Mouse (Mus musculus) layer of hippocampus, adult 2 months (tissue): ENCODE data around the gene G2e3. TPM values are rescaled to one million over a fixed set of nuclear protein-coding genes. Genes with fewer than 3 reads are reported as not detected.

Experiments used
- DNase-seq, 2 experiments: peaks; one replicate each; pipeline ENCODE4 v3.0.0; 2022; ENCODE audit warnings: low spot score in 2 of 2
- H3K27ac ChIP-seq: fragments of 200-600 bp; 2 replicates; pipeline ENCODE4 v1.8.1; 2022
- H3K4me3 ChIP-seq: fragments of 200-600 bp; 2 replicates; pipeline ENCODE4 v1.8.1; 2022; ENCODE audit warnings: mild to moderate bottlenecking
- CTCF ChIP-seq: fragments of 200-600 bp; conservative IDR thresholded peaks from 2 replicates; pipeline ENCODE4 v1.8.1; 2022; ENCODE audit warnings: antibody characterized with exemption, mild to moderate bottlenecking, moderate library complexity
- long read RNA-seq, 2 experiments: library from polyadenylated mRNA; stranded (forward); transcript quantifications; one replicate each; pipeline ENCODE4 v2.0.0; 2021; ENCODE audit warnings: borderline mapping rate in 2 of 2
- total RNA-seq, 2 experiments: library from RNA; stranded (reverse); gene quantifications; 2 replicates each; pipeline ENCODE4 v1.2.3; 2021

G2e3 gene
- 10 to 100 TPM; 12.4 to 14.7 TPM for total RNA-seq
- long read RNA-seq, experiment 1, full-length matches to known transcripts = 1 of 3 reads
- long read RNA-seq, experiment 1, partial matches to known transcripts = 0 of 3 reads
- long read RNA-seq, experiment 1, other reads (novel, unspliced or antisense) = 2 of 3 reads
- long read RNA-seq, experiment 2, full-length matches to known transcripts = 4 of 9 reads
- long read RNA-seq, experiment 2, partial matches to known transcripts = 0 of 9 reads
- long read RNA-seq, experiment 2, other reads (novel, unspliced or antisense) = 5 of 9 reads

DNA sequence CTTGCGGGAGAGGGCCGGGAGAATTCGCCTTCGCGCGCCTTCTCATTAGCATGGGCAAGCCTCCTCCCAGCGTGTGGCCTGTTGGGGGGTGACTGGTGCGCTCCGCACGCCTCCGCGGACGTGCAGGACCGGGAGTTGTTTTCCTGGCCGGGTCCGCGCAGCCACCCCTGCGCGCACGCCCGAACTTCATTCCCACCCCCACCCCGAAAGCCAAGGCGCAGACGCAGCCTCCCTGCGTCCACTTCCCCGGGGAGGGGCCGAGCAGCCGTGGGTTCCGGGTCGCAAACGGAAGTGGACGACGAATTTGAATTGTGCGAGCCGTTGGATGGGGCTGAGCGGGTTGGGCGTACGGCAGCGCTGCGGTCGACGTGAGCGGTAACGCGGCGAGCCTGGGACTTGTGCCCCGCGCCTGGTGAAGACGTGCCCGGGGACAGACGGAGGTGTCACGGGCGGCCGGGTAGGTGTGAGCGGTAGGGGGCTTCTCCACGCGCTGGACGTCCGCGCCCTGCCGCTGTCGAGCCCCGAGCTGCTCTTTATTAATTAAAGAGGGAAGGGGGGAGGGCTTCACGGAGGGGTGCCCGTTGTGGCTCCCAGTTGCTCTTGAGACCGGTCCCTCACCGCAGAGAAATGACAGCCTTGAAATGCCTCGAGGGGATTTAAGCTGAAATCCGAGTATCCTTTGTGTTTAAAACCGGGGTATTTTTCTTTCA is at the start of gene G2e3:
G2e3 (plus strand) TSS at position 74 of the 710 bp plus-strand sequence.
- TF ChIP-seq CTCF = peak; percentile 8; the same call in 1 of the 2 replicates
- Histone ChIP-seq H3K4me3 (peak within 1 kb of the TSS; percentile 77), H3K27ac (peak within 1 kb of the TSS; percentile 95)
- peak; percentile 79 to 82 for DNase-seq

DNA sequence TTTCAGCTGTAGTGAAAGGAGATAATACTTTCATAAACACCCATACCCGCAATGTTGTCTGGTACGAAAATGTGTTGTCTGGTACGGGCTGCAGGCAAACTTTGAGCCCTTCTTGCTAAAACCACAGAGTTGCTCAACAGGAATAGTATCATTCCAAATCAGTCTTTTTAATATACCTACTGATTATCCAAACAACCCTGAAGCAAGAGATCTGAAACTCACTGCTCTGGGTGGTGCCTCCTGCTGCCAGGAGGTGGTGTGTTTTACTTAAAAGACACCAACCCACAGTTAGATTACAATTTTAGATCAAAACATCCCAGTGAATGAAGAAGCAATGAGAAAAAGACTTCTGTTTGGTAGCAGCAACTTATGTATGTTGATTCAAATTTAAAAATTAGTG is 24.3 kb upstream of the G2e3 start:
- TF ChIP-seq CTCF = peak; percentile 62
- Histone ChIP-seq H3K4me3 (no peak overlapping the region), H3K27ac (no peak overlapping the region)
- no peak for DNase-seq

DNA sequence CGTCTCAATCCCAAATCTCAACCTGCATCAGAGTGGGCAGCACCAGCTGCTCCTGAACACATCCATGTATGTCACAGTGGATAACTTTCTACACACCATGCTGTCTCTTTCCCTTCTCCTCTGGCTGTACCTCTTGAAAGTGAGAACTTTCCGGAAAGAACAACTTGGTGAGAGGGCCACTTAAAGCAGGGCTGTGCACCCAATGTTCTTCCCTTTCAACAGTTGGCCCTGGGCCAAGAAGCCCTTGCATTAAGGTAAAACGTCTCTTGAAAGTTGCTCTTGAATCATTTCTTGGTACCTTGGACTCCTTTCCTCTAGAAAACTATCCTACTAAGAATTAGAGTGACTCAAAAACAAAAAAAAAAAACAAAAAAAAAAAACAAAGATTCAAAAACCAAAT is 21.0 kb upstream of the G2e3 start:
- Histone ChIP-seq H3K27ac (no peak overlapping the region), H3K4me3 (no peak overlapping the region)
- TF ChIP-seq CTCF = no peak
- DNase-seq = no peak

DNA sequence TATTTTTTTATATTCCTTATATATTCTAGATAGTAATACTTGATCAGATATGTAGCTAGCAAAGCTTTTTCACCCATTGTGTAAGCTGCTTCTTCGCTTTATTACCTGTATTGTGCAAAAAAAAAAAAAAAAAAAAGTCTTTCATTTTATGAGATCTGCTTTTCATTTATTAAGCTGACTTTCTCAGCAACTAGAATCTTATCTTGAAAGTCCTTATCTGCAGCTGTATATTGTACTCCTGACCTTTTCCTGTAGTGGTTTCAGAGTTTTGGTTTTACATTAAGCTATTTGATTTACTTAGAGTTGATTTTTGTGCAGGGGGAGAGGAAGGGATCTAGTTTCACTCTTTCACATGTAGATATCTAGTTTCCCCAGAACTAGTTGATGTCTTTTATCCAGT is 10.8 kb upstream of the G2e3 start:
- H3K4me3 ChIP-seq = no peak overlapping the region
- DNase-seq = no peak
- no peak for TF ChIP-seq CTCF

DNA sequence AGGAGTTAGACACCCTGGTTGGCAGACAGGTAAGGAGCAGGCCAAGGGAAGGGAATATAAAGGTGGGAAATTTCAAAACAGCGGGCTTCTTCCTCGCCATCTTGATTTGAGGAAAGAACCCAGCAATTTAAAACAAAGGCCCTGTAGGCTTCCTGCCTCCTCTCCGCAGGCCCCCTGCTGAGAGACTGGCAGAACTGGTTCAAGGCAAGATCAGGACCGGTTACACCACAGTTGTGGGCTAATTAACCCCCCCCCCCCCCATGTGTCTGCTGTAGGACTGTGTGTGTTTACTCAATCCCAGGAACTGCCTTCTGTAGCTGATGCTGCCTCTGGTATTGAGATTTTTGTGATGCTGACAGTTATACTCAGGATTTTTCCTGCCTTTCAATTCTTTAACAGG is 1.7 kb upstream of the G2e3 start:
- TF ChIP-seq CTCF = no peak
- H3K27ac ChIP-seq = no peak overlapping the region
- DNase-seq = no peak
- no peak overlapping the region for H3K4me3 ChIP-seq

More for the DNA sequence above, 10.8 kb upstream of the G2e3 start:
- no peak overlapping the region for H3K27ac ChIP-seq

DNA sequence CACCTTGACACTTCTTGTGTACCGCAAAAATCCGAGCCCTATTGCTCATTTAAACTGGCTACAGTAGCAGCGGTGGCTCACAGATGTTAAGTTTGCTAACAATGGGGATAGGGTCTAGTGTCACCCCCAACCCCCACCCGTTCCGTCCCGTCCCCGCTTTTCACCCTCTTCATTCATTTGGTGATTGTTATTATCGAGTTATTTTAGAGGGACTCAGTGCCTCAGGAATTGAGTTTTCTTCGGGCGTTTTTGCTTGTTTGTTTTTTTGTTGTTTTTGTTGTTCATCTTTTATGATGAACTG is 787 bp downstream of the G2e3 start:
- H3K4me3 ChIP-seq = peak overlapping the region; percentile 77
- H3K27ac ChIP-seq = peak overlapping the region; percentile 95
- DNase-seq = no peak
- TF ChIP-seq CTCF = no peak

DNA sequence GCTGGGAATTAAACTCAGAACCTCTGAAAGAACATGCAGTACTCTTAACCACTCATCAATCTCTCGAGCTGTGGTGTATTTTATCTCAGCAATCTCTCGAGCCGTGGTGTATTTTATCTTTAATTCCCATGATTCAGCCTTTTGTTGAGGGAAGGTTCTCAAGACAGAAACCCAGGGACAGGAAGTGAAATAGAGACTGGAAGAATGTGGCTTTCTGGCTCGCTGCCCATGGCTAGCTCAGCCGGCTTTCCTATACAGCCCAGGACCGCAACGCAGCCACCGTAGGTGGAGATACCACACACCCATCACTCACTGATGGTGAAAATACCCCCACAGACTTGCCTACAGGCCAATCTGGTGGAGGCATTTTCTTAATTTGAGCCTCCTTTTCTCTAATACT is 7.4 kb downstream of the G2e3 start:
- Histone ChIP-seq H3K4me3 (no peak overlapping the region), H3K27ac (no peak overlapping the region)
- no peak for TF ChIP-seq CTCF
- no peak for DNase-seq

DNA sequence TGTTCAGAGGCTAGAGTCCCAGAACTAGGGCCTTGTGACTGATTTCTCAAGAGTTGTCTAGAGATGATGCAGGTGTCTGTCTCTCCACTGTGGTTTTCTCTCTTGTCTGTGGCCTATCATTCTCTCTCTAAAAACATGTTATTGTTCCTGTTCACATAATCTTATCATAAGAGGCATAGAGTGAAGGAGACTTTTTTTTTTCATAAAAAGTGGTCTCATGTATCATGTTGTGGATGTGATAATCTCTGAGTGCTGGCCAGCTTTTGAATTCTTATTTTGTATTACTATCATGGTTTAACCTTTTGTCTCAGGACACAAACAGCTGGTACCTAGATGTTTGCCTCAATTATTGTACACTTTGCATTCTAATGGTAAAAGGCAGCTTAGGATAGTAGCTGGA is 13.4 kb downstream of the G2e3 start:
- Histone ChIP-seq H3K27ac (no peak overlapping the region), H3K4me3 (no peak overlapping the region)
- TF ChIP-seq CTCF = no peak
- DNase-seq = no peak

DNA sequence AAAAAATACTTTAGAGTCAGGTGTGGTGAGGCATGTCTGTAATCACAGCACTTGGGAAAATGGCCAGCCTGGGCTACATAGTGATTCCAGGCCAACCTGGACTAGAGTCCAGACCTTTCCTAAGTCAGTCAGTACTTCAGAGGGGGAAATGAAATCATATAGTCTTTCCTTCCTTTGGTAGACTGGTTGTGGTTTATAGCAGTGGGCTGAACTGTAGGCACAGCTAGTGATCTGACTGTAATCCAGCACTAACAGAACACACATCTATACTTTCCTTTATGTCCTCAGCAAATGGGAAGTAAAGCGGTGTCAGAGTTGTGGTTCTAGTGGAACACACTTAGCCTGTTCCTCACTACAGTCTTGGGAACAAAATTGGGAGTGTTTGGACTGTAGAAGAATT is 15.0 kb downstream of the G2e3 start:
- Histone ChIP-seq H3K4me3 (no peak overlapping the region), H3K27ac (no peak overlapping the region)
- no peak for TF ChIP-seq CTCF

DNA sequence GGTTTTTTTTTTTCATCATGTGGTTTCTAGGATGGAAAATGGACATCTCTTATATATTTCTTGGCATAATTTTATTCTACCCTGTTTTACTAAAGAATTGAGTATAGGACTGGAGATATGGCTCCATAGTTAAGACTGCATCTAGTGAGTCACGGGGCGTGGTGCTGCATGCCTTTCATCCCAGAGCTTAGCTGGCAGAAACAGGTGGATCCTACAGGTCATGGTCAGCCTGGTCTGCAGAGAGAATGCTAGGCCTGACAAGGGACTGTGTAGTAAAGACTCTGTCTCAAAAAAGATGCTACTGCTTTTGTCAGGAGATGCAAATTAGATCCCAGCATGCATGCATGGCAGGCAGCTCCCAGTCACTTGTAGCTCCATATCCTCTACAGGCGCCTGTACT is 20.6 kb downstream of the G2e3 start:
- TF ChIP-seq CTCF = no peak
- H3K27ac ChIP-seq = no peak overlapping the region
- no peak for DNase-seq
- no peak overlapping the region for H3K4me3 ChIP-seq

More for the DNA sequence above, 15.0 kb downstream of the G2e3 start:
- DNase-seq = no peak

DNA sequence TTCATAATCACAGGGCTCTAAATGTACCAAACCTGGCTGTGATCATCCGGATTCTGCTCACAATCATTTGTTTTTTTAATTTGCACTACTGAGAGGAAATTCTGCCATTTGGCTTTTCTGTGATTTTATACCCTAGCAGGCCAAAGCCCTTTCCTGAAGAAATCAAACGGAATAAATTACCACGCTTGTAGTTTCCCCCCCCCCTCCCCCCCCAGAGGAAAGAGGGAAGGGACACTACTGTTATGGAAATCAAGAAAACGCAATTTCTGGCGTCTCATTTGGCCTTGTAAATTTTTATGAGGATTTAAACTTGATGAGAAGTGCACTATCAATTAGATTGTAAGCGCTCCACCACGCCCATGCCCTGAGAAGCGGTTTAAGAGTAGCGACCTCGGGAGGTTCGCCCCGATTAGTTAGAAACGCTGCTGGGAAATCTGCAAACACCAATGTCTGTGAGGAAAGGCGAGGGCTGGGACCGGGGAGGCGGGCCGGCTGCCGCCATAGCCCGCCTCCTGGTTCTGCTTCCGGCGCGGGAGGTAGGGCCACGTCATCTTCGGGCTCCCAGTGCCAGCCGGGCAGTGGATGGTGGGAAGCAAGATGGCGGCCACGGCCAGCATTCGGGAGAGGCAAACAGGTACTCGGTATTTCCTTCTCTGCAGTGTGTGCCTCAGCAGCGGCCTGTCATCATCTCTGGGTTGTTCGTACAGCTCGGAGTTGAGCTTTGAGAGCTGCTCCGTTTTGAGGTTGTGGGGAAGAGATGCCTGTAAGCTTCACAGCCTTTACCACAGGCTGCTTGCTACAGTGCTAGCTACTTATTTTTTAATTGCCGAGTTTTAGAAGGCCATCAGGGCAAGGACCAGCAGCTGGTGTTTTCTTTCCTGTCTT is 29.4 kb downstream of the G2e3 start, which contains the start of gene Scfd1:
Scfd1 (plus strand) TSS at position 508 of the 885 bp plus-strand sequence.
- no peak for TF ChIP-seq CTCF
- Histone ChIP-seq H3K27ac (peak within 1 kb of the TSS; percentile 94), H3K4me3 (peak within 1 kb of the TSS; percentile 96)
- DNase-seq = peak; percentile 96

DNA sequence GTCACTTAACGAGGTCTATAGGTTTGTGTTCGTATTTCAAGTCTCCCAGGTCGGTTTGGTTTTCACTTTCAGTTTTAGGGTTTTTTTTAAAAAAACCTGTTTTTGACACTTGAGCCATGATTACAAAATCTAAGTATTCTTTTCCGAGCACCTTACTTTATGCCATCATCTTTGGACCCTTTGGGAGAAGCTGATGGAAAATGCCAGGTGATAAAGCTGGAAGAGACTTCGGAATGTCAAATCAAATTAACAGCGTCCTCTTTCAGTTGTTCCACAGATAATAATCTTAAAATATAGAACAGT is 30.0 kb downstream of the G2e3 start:
- Histone ChIP-seq H3K4me3 (peak overlapping the region; percentile 96), H3K27ac (peak overlapping the region; percentile 94)
- no peak for TF ChIP-seq CTCF
- DNase-seq = no peak

DNA sequence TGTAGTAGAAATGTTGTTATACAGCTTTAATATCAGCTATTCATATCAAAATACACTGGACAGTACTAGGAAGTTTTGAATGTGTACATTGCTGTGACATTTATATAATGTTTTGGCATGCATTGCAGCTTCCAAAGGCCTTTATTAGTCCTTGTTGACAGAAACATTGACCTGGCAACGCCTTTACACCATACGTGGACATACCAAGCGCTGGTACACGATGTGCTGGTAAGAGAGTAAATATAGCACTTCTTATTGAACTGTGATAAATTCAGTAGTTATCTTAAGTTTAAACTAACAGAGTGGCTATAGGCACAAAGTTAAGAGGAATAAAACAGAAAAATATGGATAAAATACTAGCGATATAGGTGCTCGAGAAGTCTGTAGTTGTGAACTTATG is 52.0 kb downstream of the G2e3 start:
- no peak overlapping the region for H3K4me3 ChIP-seq
- DNase-seq = no peak
- no peak overlapping the region for H3K27ac ChIP-seq
- no peak for TF ChIP-seq CTCF
